Mouse (Mus musculus): ENCODE measurements around the gene Sf3a2.

The Sf3a2 gene

GRCm38 (mm10) chr10:80776358-80776869 is 21.6 kb upstream of the Sf3a2 start:
- no peak for DNase-seq

GRCm38 (mm10) chr10:80777123-80777522 is 20.9 kb upstream of the Sf3a2 start:
- DNase-seq: peak; percentile 74

- DNase-seq: no peak
These were observed 18.4 kb upstream of the Sf3a2 start for GRCm38 (mm10) chr10:80779565-80779964.

- DNase-seq: no peak
These were observed 13.7 kb upstream of the Sf3a2 start for GRCm38 (mm10) chr10:80784302-80784701.

GRCm38 (mm10) chr10:80784871-80785270 is 13.1 kb upstream of the Sf3a2 start:
- DNase-seq: no peak

GRCm38 (mm10) chr10:80785963-80786362 is 12.0 kb upstream of the Sf3a2 start:
- peak; percentile 47 for DNase-seq

GRCm38 (mm10) chr10:80787517-80787916 is 10.5 kb upstream of the Sf3a2 start:
- peak; percentile 25 for DNase-seq

GRCm38 (mm10) chr10:80790761-80791404 is 7.1 kb upstream of the Sf3a2 start:
- peak; percentile 45 for DNase-seq

GRCm38 (mm10) chr10:80791476-80792174 is 6.4 kb upstream of the Sf3a2 start:
- no peak for DNase-seq

GRCm38 (mm10) chr10:80792175-80793032 is 5.6 kb upstream of the Sf3a2 start:
- peak; percentile 89 for DNase-seq

GRCm38 (mm10) chr10:80793033-80793784 is 4.8 kb upstream of the Sf3a2 start:
- peak; percentile 81 for DNase-seq

GRCm38 (mm10) chr10:80793803-80794202 is 4.2 kb upstream of the Sf3a2 start:
- DNase-seq: peak; percentile 70

GRCm38 (mm10) chr10:80794750-80795149 is 3.2 kb upstream of the Sf3a2 start:
- peak; percentile 50 for DNase-seq

- peak; percentile 66 for DNase-seq
These were observed 1.6 kb upstream of the Sf3a2 start for GRCm38 (mm10) chr10:80796307-80796848.

- DNase-seq: peak; percentile 32
These were observed 530 bp upstream of the Sf3a2 start for GRCm38 (mm10) chr10:80797186-80798149.

- DNase-seq: no peak
These were observed 1.1 kb downstream of the Sf3a2 start for GRCm38 (mm10) chr10:80799070-80799566.

GRCm38 (mm10) chr10:80802204-80802912 is 4.4 kb downstream of the Sf3a2 start:
- no peak for DNase-seq

GRCm38 (mm10) chr10:80802996-80803395 is 5.0 kb downstream of the Sf3a2 start:
- no peak for DNase-seq

GRCm38 (mm10) chr10:80804340-80804739 is 6.3 kb downstream of the Sf3a2 start:
- peak; percentile 68 for DNase-seq

- peak; percentile 63 for DNase-seq
These were observed 6.9 kb downstream of the Sf3a2 start, which contains the start of gene Amh for GRCm38 (mm10) chr10:80804916-80805315. TSS of gene Amh (plus strand) at chr10:80805243.
